In genomic region chr5:132541371-132541931, GRCm38 (mm10) we compare ENCODE assay signal across 9 mouse cellular contexts. TPM values are rescaled to one million over a fixed set of nuclear protein-coding genes. Genes with fewer than 3 reads are reported as not detected.
DNase-seq lines count a peak whose midpoint lies in the region; ATAC-seq and TF ChIP-seq lines count a peak whose summit lies in the region.
"Had no signal": no experiment of that assay in that cellular context is flagged by ENCODE, and none has a peak within 500 bp of the region (broad histone marks: within the 10 kb centered on the region; RNA-seq: fewer than 3 reads in every experiment).

No protein-coding gene starts in this region.

- peak overlapping the region; percentile 90 for H3K9ac ChIP-seq in limb, embryonic 11.5 days (ENCODE audit: low read length)

- no peak overlapping the region for H3K27ac ChIP-seq in kidney, adult 2 months (ENCODE audit: insufficient read depth, low read depth, low read length)
- peak overlapping the region; percentile 96 for H3K27ac ChIP-seq in forebrain, embryonic 10.5 days
- peak overlapping the region; percentile 88 for H3K27ac ChIP-seq in limb, embryonic 11.5 days (replicated peaks; ENCODE audit: low read depth, low read length)

- no peak for TF ChIP-seq CTCF in kidney, adult 2 months (conservative IDR thresholded peaks at IDR 0.05; ENCODE audit: insufficient read depth, insufficient read length, low read depth, low read length)

- ATAC-seq in limb, embryonic 11.5 days (ENCODE audit: insufficient number of reproducible peaks, low FRiP score, low TSS enrichment, low read depth), result no peak

- peaks cover 2% of the 10 kb centered on the region for H3K27me3 ChIP-seq in kidney, adult 2 months (replicated peaks; ENCODE audit: control insufficient read depth, insufficient read depth, low read length)
- H3K27me3 ChIP-seq in forebrain, embryonic 10.5 days (ENCODE audit: poor library complexity, severe bottlenecking), result peaks cover 19% of the 10 kb centered on the region
- no peaks in the 10 kb centered on the region for H3K27me3 ChIP-seq in limb, embryonic 11.5 days (ENCODE audit: control insufficient read depth, insufficient read depth, low read length)
- H3K27me3 ChIP-seq: CH12.LX had no signal

- DNase-seq in kidney, adult 2 months, result no peak
- no peak for DNase-seq in kidney, adult 9 months
- peak; percentile 54 for DNase-seq in adrenal gland, postnatal 14 days
- peak; percentile 53 for DNase-seq in forebrain, embryonic 10.5 days (ENCODE audit: extremely low spot score, low spot score)
- peak; percentile 51 for DNase-seq in heart, postnatal 4 days
- peak; percentile 57 for DNase-seq in limb, embryonic 11.5 days (ENCODE audit: low spot score)
- peak; percentile 5 for DNase-seq in naive thymus-derived CD4-positive, alpha-beta T cell, adult 2 months (ENCODE audit: low read depth)
- peak; percentile 16 for DNase-seq in yolk sac, embryonic 10.5 days (ENCODE audit: low spot score)

- no peaks in the 10 kb centered on the region for H3K36me3 ChIP-seq in kidney, adult 2 months (ENCODE audit: control insufficient read depth, insufficient read depth, low read length)
- no peaks in the 10 kb centered on the region for H3K36me3 ChIP-seq in forebrain, embryonic 10.5 days (replicated peaks)
- H3K36me3 ChIP-seq in limb, embryonic 11.5 days (ENCODE audit: control insufficient read depth, insufficient read depth, low read length), result no peaks in the 10 kb centered on the region

- WGBS in kidney, adult 2 months, result under 1% methylated on average over 46 of the region's 46 CpGs
- WGBS in forebrain, embryonic 10.5 days, result 0% methylated on average over 46 of the region's 46 CpGs
- WGBS in limb, embryonic 11.5 days, result under 1% methylated on average over 46 of the region's 46 CpGs

- peaks cover 6% of the 10 kb centered on the region for H3K4me1 ChIP-seq in kidney, adult 2 months (ENCODE audit: control insufficient read depth, insufficient read depth, low read length)
- H3K4me1 ChIP-seq in forebrain, embryonic 10.5 days, result peaks cover 62% of the 10 kb centered on the region
- peaks cover 12% of the 10 kb centered on the region for H3K4me1 ChIP-seq in limb, embryonic 11.5 days (ENCODE audit: control insufficient read depth, insufficient read depth, low read length)

- no peak for TF ChIP-seq POLR2A in kidney, adult 2 months (IDR thresholded peaks at IDR 0.05; ENCODE audit: low read depth, low read length)

- peak overlapping the region; percentile 78 for H3K4me2 ChIP-seq in limb, embryonic 11.5 days (ENCODE audit: low read depth, severe bottlenecking)

- peak overlapping the region; percentile 39 for H3K4me3 ChIP-seq in kidney, adult 2 months (ENCODE audit: insufficient read depth, low read depth, low read length)
- peak overlapping the region; percentile 92 for H3K4me3 ChIP-seq in forebrain, embryonic 10.5 days
- peak overlapping the region; percentile 83 for H3K4me3 ChIP-seq in limb, embryonic 11.5 days (ENCODE audit: low read depth, low read length)

- no peaks in the 10 kb centered on the region for H3K9me3 ChIP-seq in forebrain, embryonic 10.5 days
- no peaks in the 10 kb centered on the region for H3K9me3 ChIP-seq in limb, embryonic 11.5 days (ENCODE audit: control insufficient read depth, low read length)

RNA-seq across cellular contexts. Expression of gene Auts2, which starts 1.7 kb away (rescaled TPM):
- polyA plus RNA-seq in kidney, adult 2 months (2012; rRNA removed), result 7.0 and 9.2 TPM in 2 replicates
- total RNA-seq in adrenal gland, postnatal 14 days (2021), result 38.2 and 50.8 TPM in 2 replicates
- polyA plus RNA-seq in forebrain, embryonic 10.5 days (2016; fragmentation: Nextera tagmentation; extraction: Ambion mirVana), result 38.8 and 42.4 TPM in 2 replicates
- total RNA-seq in heart, postnatal 4 days (2021), result 10 to 100 TPM; 49.0 to 51.4 TPM
- 53.4 and 62.0 TPM in 2 replicates for polyA plus RNA-seq in limb, embryonic 11.5 days (2014; fragmentation: Nextera tagmentation; extraction: Ambion mirVana)
- total RNA-seq: CH12.LX had no signal

Comparison
In these comparisons a context has a peak if more than half of its experiments do, and no peak if none do; other contexts are left out.
1. DNase-seq: peak in adrenal gland, postnatal 14 days (single experiment), forebrain, embryonic 10.5 days (single experiment), heart, postnatal 4 days (single experiment), limb, embryonic 11.5 days (single experiment), naive thymus-derived CD4-positive, alpha-beta T cell, adult 2 months (single experiment) and yolk sac, embryonic 10.5 days (single experiment); none in kidney, adult 2 months (single experiment) and kidney, adult 9 months (single experiment).
2. H3K4me3 ChIP-seq: peak in every context shown above with its lines; median percentile 92 in forebrain, embryonic 10.5 days; 83 in limb, embryonic 11.5 days; 39 in kidney, adult 2 months.